Mouse (Mus musculus) neutrophil, adult 5-6 weeks (primary cell): ENCODE results near the gene Osbpl3. TPM values are rescaled to one million over a fixed set of nuclear protein-coding genes. Genes with fewer than 3 reads are reported as not detected.

Experiments
- ATAC-seq: fragments of 151-379, 151-347 bp; 2 replicates; pipeline ENCODE4 v1.8.0; 2017; ENCODE audit warnings: mild to moderate bottlenecking, moderate TSS enrichment; ENCODE audit not compliant: insufficient number of reproducible peaks, poor library complexity, low FRiP score, severe bottlenecking; ENCODE audit errors: extremely low read depth
- total RNA-seq: library from RNA; stranded (forward); fragments of 200-1000 nt; gene quantifications from 2 replicates; pipeline ENCODE4 v1.2.3, GENCODE M21; 2017

Gene Osbpl3
- total RNA-seq, 1 experiment from 2014 or later = 2.7 TPM

DNA sequence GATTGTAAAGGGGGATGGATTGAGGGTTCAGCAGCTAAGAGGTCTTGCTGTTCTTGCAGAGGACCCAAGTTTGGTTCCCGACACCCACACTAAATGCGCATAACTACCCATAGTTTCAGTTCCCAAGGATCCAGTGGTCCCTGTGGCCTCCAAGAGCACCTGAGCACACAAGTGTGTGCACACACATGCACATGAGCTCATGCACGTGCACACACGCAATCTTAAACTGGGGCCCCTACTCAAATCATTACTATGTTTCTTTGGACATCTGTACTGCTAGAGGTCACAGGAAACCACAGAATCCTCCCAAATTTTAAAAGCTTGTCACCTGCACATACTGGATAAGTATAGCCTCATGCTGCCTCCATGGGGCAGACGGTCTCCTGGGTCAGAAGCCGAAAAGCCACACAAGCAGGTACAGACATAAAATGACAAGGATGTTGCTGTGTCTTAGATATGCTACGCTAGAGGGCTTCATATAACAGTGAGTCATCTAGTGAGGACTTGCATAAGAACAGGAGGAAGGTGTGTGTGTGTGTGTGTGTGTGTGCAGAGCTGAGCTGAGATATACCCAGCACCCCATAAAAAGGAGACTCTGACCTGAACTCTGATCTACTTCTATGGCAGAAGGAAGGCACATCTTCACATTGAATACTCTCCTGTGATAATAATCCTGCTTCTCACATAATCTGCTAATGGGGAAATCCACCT lies 139.1 kb downstream of the Osbpl3 start:
- ATAC-seq = no peak

DNA sequence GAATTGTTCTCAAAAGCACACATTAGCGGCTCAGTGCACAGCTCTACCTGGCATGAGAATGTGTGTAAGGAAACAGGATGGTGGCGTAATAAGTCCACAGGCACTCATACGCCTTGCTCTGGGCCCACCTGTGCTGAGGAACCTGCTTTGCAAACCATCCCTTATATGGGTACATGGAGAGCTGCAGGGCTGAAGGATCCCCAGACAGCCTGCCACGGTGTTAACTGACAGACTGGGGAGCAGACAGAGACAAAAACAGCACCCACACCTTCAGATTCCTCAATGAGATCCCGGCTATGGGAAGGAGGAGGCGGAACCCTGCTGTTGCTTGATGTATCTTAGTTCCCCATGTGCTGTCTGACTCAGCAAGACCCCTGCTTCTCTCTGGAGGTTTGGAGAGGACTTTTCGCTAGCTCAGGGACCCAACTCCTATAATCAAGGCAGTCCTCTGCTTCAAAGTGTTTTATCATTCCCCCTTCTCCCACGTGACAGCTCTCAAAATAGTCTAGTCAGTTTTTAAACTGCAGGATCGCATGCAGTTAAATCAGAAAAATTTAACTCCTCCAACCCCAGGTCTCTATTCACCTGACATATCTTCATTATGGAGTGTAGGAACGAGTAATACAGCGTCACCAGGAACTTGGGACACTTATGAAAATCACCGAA lies 141.5 kb downstream of the Osbpl3 start:
- ATAC-seq = no peak

DNA sequence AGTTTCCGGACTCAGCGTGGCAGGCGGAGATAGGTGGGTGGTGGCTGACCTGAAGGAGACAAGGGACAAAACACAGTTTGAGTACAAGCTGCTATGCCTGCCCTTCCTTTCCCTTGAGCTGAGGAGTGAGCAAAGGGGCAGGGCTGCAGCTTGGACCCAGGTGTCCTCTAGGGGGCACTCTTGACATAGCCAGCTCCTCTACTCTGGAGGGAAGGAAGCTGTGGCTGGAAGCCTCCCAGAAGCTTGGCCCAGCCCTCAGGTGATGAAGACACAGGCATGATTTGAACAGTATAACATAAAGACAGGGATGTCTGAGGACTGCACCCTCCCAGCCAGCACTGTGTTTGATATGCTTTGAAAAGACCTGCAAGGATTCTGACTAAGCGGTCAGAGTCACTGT lies 143.4 kb downstream of the Osbpl3 start:
- ATAC-seq = peak; percentile 92

DNA sequence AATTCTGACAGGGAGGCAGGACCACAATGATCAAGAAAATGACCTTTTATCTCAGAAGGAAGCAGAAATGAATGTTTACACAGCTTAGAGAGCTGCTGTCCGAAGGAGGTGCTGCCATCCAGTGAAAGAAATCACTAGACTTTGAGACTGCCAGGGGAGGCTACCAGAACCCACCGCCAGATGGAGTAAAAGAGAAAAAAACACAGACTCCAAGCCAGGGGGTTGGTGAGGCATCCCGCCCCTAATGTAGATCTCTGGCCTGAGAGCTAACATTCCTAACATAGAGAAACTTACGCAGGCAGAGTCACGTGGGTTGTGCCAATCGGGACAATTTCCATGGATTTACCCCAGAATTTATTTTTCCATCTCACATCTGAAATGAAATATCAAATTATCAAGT lies 147.0 kb downstream of the Osbpl3 start:
- ATAC-seq = no peak

GRCm38 (mm10) chr6:50306625-50307024 lies 149.4 kb downstream of the Osbpl3 start:
- ATAC-seq = 0 out of 2 replicates have a peak, but pooled peaks have one; percentile 13

GRCm38 (mm10) chr6:50304949-50305491 lies 151.0 kb downstream of the Osbpl3 start:
- ATAC-seq = peak; percentile 76

DNA sequence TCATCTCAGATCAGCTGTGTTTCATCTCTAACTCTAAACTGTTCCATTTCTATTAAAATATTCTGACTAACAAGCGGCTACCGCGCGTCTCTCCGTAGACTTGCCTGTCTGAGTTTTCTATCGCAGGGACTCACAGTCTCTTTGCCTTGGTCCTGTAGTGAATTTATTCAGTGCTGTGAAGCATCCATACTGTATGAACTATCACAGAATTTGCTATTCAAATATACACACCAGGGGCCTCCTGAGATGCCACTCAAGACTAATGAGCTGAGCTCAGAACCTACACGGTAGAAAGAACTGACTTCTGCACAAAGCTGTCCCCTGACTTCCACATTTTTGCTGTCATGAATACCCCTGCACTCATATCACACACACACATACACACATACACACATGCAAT lies 154.9 kb downstream of the Osbpl3 start:
- ATAC-seq = no peak

DNA sequence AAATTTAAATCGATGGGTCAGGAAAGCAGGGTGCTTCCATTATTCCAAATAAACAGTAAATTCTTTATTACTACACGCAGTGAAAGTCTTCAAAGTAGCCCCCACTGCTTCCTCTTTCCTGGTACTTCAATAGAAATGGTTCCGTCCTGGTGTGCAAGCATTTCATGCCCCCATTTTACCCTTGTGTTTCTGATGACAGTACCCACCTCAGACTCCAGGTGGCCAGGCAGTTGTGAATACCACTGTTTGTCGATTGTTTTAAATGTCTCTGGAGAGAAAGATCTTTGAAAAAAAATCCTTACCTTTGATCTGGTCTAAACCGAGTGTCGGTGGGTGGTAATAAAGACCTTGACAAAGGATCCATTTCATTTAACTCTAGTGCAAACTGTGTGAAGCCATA lies 155.4 kb downstream of the Osbpl3 start:
- no peak for ATAC-seq

DNA sequence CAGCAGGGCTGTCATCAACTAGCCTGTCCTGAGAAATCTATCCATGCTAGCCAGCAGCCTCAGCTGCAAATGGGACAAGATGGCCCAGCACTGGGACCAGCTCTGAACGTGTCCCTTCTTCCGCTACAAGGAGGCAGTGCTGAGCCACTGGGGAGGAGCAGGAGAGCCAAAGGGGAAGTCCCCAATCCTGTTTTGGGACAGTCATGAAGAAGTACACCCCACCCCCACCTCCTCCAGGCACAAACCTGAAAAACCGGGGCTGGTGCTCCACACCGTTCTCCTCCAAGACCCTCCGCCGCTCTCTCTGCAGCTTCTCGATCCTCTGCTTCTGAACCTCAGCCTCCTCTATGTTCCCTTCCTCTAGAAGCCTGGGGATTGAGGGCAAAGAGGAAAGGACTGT lies 156.9 kb downstream of the Osbpl3 start:
- no peak for ATAC-seq

GRCm38 (mm10) chr6:50297671-50298070 lies 158.3 kb downstream of the Osbpl3 start:
- no peak for ATAC-seq

DNA sequence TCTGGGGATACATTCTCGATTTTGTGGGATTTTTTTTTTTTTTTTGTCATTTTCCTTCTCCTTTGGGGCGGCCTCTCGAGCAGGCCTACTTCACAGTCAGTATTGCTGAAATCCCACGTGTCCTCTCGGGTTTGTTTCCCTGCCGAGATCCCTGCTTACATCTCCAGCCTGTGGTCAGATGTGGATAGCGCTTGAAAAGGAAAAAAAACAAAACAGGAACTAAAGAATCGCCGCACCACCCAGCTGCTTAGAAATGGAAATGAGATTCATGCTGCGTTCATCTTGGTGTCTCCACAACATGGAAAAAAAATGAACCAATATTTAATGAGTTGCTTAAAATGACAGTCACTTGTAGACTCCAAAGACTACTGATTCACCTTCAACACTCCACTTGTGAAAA lies 160.9 kb downstream of the Osbpl3 start:
- ATAC-seq = no peak

GRCm38 (mm10) chr6:50294128-50294527 lies 161.9 kb downstream of the Osbpl3 start:
- peak; percentile 88 for ATAC-seq

GRCm38 (mm10) chr6:50291650-50292049 lies 164.4 kb downstream of the Osbpl3 start:
- ATAC-seq = peak; percentile 86

DNA sequence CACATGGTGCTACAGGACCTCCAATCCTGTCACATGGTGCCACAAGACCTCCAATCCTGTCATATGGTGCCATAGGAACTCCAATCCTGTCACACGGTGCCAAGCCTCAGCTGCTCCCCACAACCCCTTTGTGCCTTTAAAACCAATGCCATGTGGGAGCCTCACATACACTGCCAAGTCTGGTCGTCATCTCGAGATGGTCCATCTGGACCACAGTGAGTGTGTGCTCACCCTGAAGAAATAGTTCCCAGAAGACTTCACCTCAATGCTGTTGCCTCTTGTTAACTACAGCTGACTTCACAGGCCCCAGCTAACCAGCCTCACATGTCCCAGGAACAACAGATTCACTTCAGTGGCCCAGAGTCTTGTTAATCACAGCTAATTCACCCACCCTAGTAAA lies 169.1 kb downstream of the Osbpl3 start:
- no peak for ATAC-seq

DNA sequence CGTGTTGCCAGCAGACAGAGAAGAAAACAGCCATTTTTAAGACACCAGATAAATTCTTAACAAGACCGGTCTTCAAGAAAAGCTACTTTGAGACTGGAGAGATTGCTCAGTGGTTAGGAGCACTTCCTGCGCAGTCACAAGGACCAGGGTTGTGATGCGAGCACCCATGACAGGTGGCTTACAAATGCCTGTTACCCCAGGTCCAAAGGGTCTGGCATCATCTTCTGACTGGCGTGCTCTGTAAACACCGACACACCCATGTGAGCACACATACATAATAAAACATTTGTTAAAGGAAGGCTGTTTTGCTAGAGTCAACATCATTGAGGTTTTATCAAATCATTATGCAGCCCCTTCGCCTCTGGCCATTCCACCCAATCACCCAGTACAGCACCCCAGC lies 176.4 kb downstream of the Osbpl3 start:
- ATAC-seq = no peak

DNA sequence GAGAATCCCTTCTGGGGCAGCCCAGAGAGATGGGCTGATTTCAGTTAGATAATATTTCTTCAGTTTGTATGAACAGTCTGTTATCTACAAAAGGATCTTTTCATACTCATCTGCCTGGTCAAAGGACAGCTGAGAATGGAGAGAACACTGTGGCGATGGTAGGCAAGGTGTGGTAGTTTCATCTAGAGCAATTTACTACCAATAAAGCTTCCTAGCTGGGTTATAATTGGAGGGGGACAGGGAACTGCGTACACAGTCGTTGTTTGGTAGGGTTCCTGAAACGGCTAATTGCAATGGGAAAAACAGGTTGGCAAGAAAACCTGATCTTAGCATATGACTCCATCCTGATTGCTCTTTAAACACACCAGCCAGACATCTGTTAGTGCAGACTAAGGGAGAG lies 182.1 kb downstream of the Osbpl3 start:
- ATAC-seq = no peak

- no peak for ATAC-seq
These were observed 182.6 kb downstream of the Osbpl3 start for GRCm38 (mm10) chr6:50273416-50273815.

- ATAC-seq = no peak
These were observed 192.3 kb downstream of the Osbpl3 start, which contains the start of gene Gsdme for GRCm38 (mm10) chr6:50263670-50264069. Gene Gsdme (minus strand): TSS chr6:50263862.

GRCm38 (mm10) chr6:50262310-50262709 lies 193.7 kb downstream of the Osbpl3 start:
- ATAC-seq = no peak

DNA sequence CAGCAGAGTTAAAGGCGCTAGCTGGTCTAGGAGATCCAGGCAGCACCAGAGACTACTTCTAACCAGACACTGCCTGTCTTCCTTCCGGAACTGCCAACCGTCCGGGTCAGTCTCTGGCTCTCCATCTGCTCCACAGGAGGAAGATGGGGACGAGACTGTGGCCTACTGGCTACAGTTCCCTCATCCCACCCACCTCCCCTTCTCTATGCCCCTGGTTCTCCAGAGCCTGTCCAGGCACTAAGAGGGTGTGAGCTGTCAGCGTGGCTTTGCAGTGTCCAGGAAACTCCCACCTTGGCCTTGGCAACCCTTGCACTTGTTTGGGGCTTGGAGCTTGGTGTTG lies 194.1 kb downstream of the Osbpl3 start:
- no peak for ATAC-seq
